ENCODE assay signal across 9 mouse cellular contexts in genomic region chr8:84813059-84813458, GRCm38 (mm10). TPM values are rescaled to one million over a fixed set of nuclear protein-coding genes. Genes with fewer than 3 reads are reported as not detected.
DNase-seq lines count a peak whose midpoint lies in the region; ATAC-seq lines count a peak whose summit lies in the region.
"Had no signal": no experiment of that assay in that cellular context is flagged by ENCODE, and none has a peak within 500 bp of the region (broad histone marks: within the 10 kb centered on the region; RNA-seq: fewer than 3 reads in every experiment).

No protein-coding gene starts in this region.

- no peaks in the 10 kb centered on the region for H3K36me3 ChIP-seq in hindbrain, embryonic 11.5 days (ENCODE audit: control insufficient read depth, insufficient read depth, low read length)
- 0 out of 2 replicates have a peak, but pooled peaks cover 5% of the 10 kb centered on the region for H3K36me3 ChIP-seq in hindbrain, embryonic 13.5 days
- no peaks in the 10 kb centered on the region for H3K36me3 ChIP-seq in embryonic facial prominence, embryonic 10.5 days (replicated peaks)
- no peaks in the 10 kb centered on the region for H3K36me3 ChIP-seq in midbrain, embryonic 14.5 days (ENCODE audit: control insufficient read depth, insufficient read depth, low read length)
- H3K36me3 ChIP-seq: limb, embryonic 12.5 days had no signal

- H3K4me3 ChIP-seq in hindbrain, embryonic 11.5 days (ENCODE audit: low read depth, low read length) = no peak overlapping the region
- H3K4me3 ChIP-seq in hindbrain, embryonic 13.5 days = no peak overlapping the region
- no peak overlapping the region for H3K4me3 ChIP-seq in embryonic facial prominence, embryonic 10.5 days
- H3K4me3 ChIP-seq in midbrain, embryonic 14.5 days (replicated peaks; ENCODE audit: low read depth, low read length) = no peak overlapping the region
- H3K4me3 ChIP-seq: limb, embryonic 12.5 days had no signal

- no peak overlapping the region for H3K9ac ChIP-seq in hindbrain, embryonic 11.5 days (ENCODE audit: low read depth, low read length)
- H3K9ac ChIP-seq in hindbrain, embryonic 13.5 days = no peak overlapping the region
- no peak overlapping the region for H3K9ac ChIP-seq in midbrain, embryonic 14.5 days (replicated peaks; ENCODE audit: low read length)
- H3K9ac ChIP-seq: limb, embryonic 12.5 days had no signal

- H3K27me3 ChIP-seq in hindbrain, embryonic 11.5 days (ENCODE audit: control insufficient read depth, insufficient read depth, low read length) = peaks cover 31% of the 10 kb centered on the region
- H3K27me3 ChIP-seq in hindbrain, embryonic 13.5 days = peaks cover 42% of the 10 kb centered on the region
- peaks cover 92% of the 10 kb centered on the region for H3K27me3 ChIP-seq in embryonic facial prominence, embryonic 10.5 days (replicated peaks; ENCODE audit: low read depth, poor library complexity, severe bottlenecking)
- H3K27me3 ChIP-seq in midbrain, embryonic 14.5 days (ENCODE audit: control insufficient read depth, insufficient read depth, low read length) = peaks cover 28% of the 10 kb centered on the region; the same call in 1 of the 2 replicates

- no peak overlapping the region for H3K27ac ChIP-seq in hindbrain, embryonic 11.5 days (ENCODE audit: low read depth, low read length)
- no peak overlapping the region for H3K27ac ChIP-seq in hindbrain, embryonic 13.5 days
- H3K27ac ChIP-seq in embryonic facial prominence, embryonic 10.5 days (replicated peaks) = no peak overlapping the region
- H3K27ac ChIP-seq in midbrain, embryonic 14.5 days (replicated peaks; ENCODE audit: low read depth, low read length) = no peak overlapping the region
- H3K27ac ChIP-seq: limb, embryonic 12.5 days had no signal

- intact Hi-C loops in heart, postnatal 10 days (cut with DNase I) = loop anchor here (2.0 to 5.0 kb wide), 3 partner anchors 114 to 451 kb away; no protein-coding TSS in a partner anchor
- intact Hi-C loops in left cerebral cortex, postnatal 10 days (cut with DNase I) = loop anchor here (2.0 to 5.0 kb wide), 3 partner anchors 104 to 221 kb away; no protein-coding TSS in a partner anchor

- 1% methylated on average over 5 of the region's 5 CpGs for WGBS in hindbrain, embryonic 11.5 days
- 2% methylated on average over 5 of the region's 5 CpGs for WGBS in hindbrain, embryonic 13.5 days
- WGBS in embryonic facial prominence, embryonic 10.5 days = 1% methylated on average over 5 of the region's 5 CpGs
- 1% methylated on average over 5 of the region's 5 CpGs for WGBS in midbrain, embryonic 14.5 days

- no peaks in the 10 kb centered on the region for H3K9me3 ChIP-seq in hindbrain, embryonic 11.5 days (ENCODE audit: control insufficient read depth, low read length)
- H3K9me3 ChIP-seq in hindbrain, embryonic 13.5 days = no peaks in the 10 kb centered on the region
- H3K9me3 ChIP-seq in embryonic facial prominence, embryonic 10.5 days = no peaks in the 10 kb centered on the region
- no peaks in the 10 kb centered on the region for H3K9me3 ChIP-seq in midbrain, embryonic 14.5 days (ENCODE audit: control insufficient read depth, low read length)
- H3K9me3 ChIP-seq: limb, embryonic 12.5 days had no signal

- H3K4me2 ChIP-seq in hindbrain, embryonic 11.5 days (replicated peaks; ENCODE audit: low read depth, low read length) = no peak overlapping the region
- H3K4me2 ChIP-seq in hindbrain, embryonic 13.5 days = no peak overlapping the region
- H3K4me2 ChIP-seq in midbrain, embryonic 14.5 days (ENCODE audit: low read length) = no peak overlapping the region
- H3K4me2 ChIP-seq: limb, embryonic 12.5 days had no signal

- H3K4me1 ChIP-seq in hindbrain, embryonic 11.5 days (replicated peaks; ENCODE audit: control insufficient read depth, insufficient read depth, low read length) = peaks cover 6% of the 10 kb centered on the region; the same call in 1 of the 2 replicates
- H3K4me1 ChIP-seq in hindbrain, embryonic 13.5 days (replicated peaks) = peaks cover 61% of the 10 kb centered on the region
- H3K4me1 ChIP-seq in embryonic facial prominence, embryonic 10.5 days = peaks cover 20% of the 10 kb centered on the region
- H3K4me1 ChIP-seq in midbrain, embryonic 14.5 days (ENCODE audit: control insufficient read depth, insufficient read depth, low read length) = peaks cover 20% of the 10 kb centered on the region

- DNase-seq in hindbrain, embryonic 11.5 days (ENCODE audit: low spot score) = peak; percentile 91
- peak; percentile 87 for DNase-seq in adrenal gland, postnatal 25 days
- DNase-seq in embryonic facial prominence, embryonic 10.5 days (ENCODE audit: low spot score) = peak; percentile 81
- DNase-seq in heart, postnatal 10 days = peak; percentile 86 to 92
- DNase-seq in left cerebral cortex, postnatal 10 days (ENCODE audit: extremely low spot score in 1 of 2, low spot score in 2 of 2) = peak; percentile 82 to 84
- peak; percentile 93 for DNase-seq in midbrain, embryonic 14.5 days
- DNase-seq in spleen, postnatal 10 days (ENCODE audit: low spot score in 2 of 2) = peak; percentile 86 to 92

- no peak for ATAC-seq in hindbrain, embryonic 11.5 days (ENCODE audit: low FRiP score)
- ATAC-seq in hindbrain, embryonic 13.5 days (ENCODE audit: low FRiP score) = no peak
- ATAC-seq in midbrain, embryonic 14.5 days (ENCODE audit: low FRiP score, low TSS enrichment) = no peak

RNA-seq across cellular contexts. Expression of gene Dand5, which starts 9.6 kb away (rescaled TPM):
- polyA plus RNA-seq in hindbrain, embryonic 11.5 days (2014; fragmentation: Nextera tagmentation; extraction: Ambion mirVana) = 6.2 and 7.1 TPM in 2 replicates
- 10.8 and 11.5 TPM in 2 replicates for polyA plus RNA-seq in hindbrain, embryonic 13.5 days (2015; fragmentation: Nextera tagmentation; extraction: Ambion mirVana)
- total RNA-seq in adrenal gland, postnatal 25 days (2021) = 11.2 and 11.6 TPM in 2 replicates
- polyA plus RNA-seq in embryonic facial prominence, embryonic 10.5 days (2016; fragmentation: Nextera tagmentation; extraction: Ambion mirVana) = 2.8 and 3.0 TPM in 2 replicates
- total RNA-seq in heart, postnatal 10 days (2021) = 1 to 10 TPM; 3.1 to 3.8 TPM
- 1 to 10 TPM; 7.4 to 8.3 TPM for total RNA-seq in left cerebral cortex, postnatal 10 days (2021)
- polyA plus RNA-seq in midbrain, embryonic 14.5 days (2014; fragmentation: Nextera tagmentation; extraction: Ambion mirVana) = 9.9 and 12.7 TPM in 2 replicates

RNA-seq across cellular contexts. Expression of gene Nfix, which starts 12.9 kb away (rescaled TPM):
- 2.4 and 3.0 TPM in 2 replicates for polyA plus RNA-seq in hindbrain, embryonic 11.5 days (2014; fragmentation: Nextera tagmentation; extraction: Ambion mirVana)
- 35.3 and 44.1 TPM in 2 replicates for polyA plus RNA-seq in hindbrain, embryonic 13.5 days (2015; fragmentation: Nextera tagmentation; extraction: Ambion mirVana)
- total RNA-seq in adrenal gland, postnatal 25 days (2021) = 87.7 and 111 TPM in 2 replicates
- polyA plus RNA-seq in embryonic facial prominence, embryonic 10.5 days (2016; fragmentation: Nextera tagmentation; extraction: Ambion mirVana) = 0.29 and 0.77 TPM in 2 replicates
- total RNA-seq in heart, postnatal 10 days (2021) = 100 to 1,000 TPM; 256 to 266 TPM
- 100 to 1,000 TPM; 397 to 441 TPM for total RNA-seq in left cerebral cortex, postnatal 10 days (2021)
- polyA plus RNA-seq in midbrain, embryonic 14.5 days (2014; fragmentation: Nextera tagmentation; extraction: Ambion mirVana) = 45.9 and 49.8 TPM in 2 replicates

RNA-seq across cellular contexts. Expression of gene Gadd45gip1, which starts 18.3 kb away (rescaled TPM):
- 36.0 and 37.2 TPM in 2 replicates for polyA plus RNA-seq in hindbrain, embryonic 11.5 days (2014; fragmentation: Nextera tagmentation; extraction: Ambion mirVana)
- 37.3 and 37.8 TPM in 2 replicates for polyA plus RNA-seq in hindbrain, embryonic 13.5 days (2015; fragmentation: Nextera tagmentation; extraction: Ambion mirVana)
- 55.1 and 59.9 TPM in 2 replicates for total RNA-seq in adrenal gland, postnatal 25 days (2021)
- polyA plus RNA-seq in embryonic facial prominence, embryonic 10.5 days (2016; fragmentation: Nextera tagmentation; extraction: Ambion mirVana) = 45.2 and 47.3 TPM in 2 replicates
- total RNA-seq in heart, postnatal 10 days (2021) = 10 to 100 TPM; 23.7 to 25.0 TPM
- 10 to 100 TPM; 20.6 to 21.3 TPM for total RNA-seq in left cerebral cortex, postnatal 10 days (2021)
- polyA plus RNA-seq in midbrain, embryonic 14.5 days (2014; fragmentation: Nextera tagmentation; extraction: Ambion mirVana) = 32.7 and 35.8 TPM in 2 replicates

RNA-seq across cellular contexts. Expression of gene Rad23a, which starts 27.4 kb away (rescaled TPM):
- polyA plus RNA-seq in hindbrain, embryonic 11.5 days (2014; fragmentation: Nextera tagmentation; extraction: Ambion mirVana) = 88.6 and 91.3 TPM in 2 replicates
- polyA plus RNA-seq in hindbrain, embryonic 13.5 days (2015; fragmentation: Nextera tagmentation; extraction: Ambion mirVana) = 83.2 and 85.5 TPM in 2 replicates
- 116 and 120 TPM in 2 replicates for total RNA-seq in adrenal gland, postnatal 25 days (2021)
- 112 and 122 TPM in 2 replicates for polyA plus RNA-seq in embryonic facial prominence, embryonic 10.5 days (2016; fragmentation: Nextera tagmentation; extraction: Ambion mirVana)
- 10 to 100 TPM; 77.8 to 88.5 TPM for total RNA-seq in heart, postnatal 10 days (2021)
- 10 to 100 TPM; 57.0 to 60.1 TPM for total RNA-seq in left cerebral cortex, postnatal 10 days (2021)
- polyA plus RNA-seq in midbrain, embryonic 14.5 days (2014; fragmentation: Nextera tagmentation; extraction: Ambion mirVana) = 83.4 and 84.3 TPM in 2 replicates

RNA-seq across cellular contexts. Expression of gene Calr, which starts 33.7 kb away (rescaled TPM):
- 837 and 845 TPM in 2 replicates for polyA plus RNA-seq in hindbrain, embryonic 11.5 days (2014; fragmentation: Nextera tagmentation; extraction: Ambion mirVana)
- polyA plus RNA-seq in hindbrain, embryonic 13.5 days (2015; fragmentation: Nextera tagmentation; extraction: Ambion mirVana) = 646 and 672 TPM in 2 replicates
- total RNA-seq in adrenal gland, postnatal 25 days (2021) = 489 and 566 TPM in 2 replicates
- polyA plus RNA-seq in embryonic facial prominence, embryonic 10.5 days (2016; fragmentation: Nextera tagmentation; extraction: Ambion mirVana) = 758 and 801 TPM in 2 replicates
- 100 to 1,000 TPM; 275 to 333 TPM for total RNA-seq in heart, postnatal 10 days (2021)
- total RNA-seq in left cerebral cortex, postnatal 10 days (2021) = 100 to 1,000 TPM; 455 to 481 TPM
- polyA plus RNA-seq in midbrain, embryonic 14.5 days (2014; fragmentation: Nextera tagmentation; extraction: Ambion mirVana) = 434 and 525 TPM in 2 replicates
